Mouse (Mus musculus) kidney, embryonic 15.5 days (tissue): ENCODE data around the gene E2f1. TPM values are rescaled to one million over a fixed set of nuclear protein-coding genes. Genes with fewer than 3 reads are reported as not detected.

Experiments
- ATAC-seq: fragments of 200-750 bp; cut with Nextera tagmentation; replicated peaks from 2 replicates; pipeline ENCODE4 v1.8.0; 2017; ENCODE audit warnings: moderate TSS enrichment; ENCODE audit not compliant: low FRiP score
- H3K27ac ChIP-seq: fragments of 300-500 bp; sonication (generic); 2 replicates; pipeline ENCODE4 v1.5.1; 2015; ENCODE audit warnings: mild to moderate bottlenecking, inconsistent platforms
- H3K27me3 ChIP-seq: fragments of 300-500 bp; sonication (generic); 2 replicates; pipeline ENCODE4 v1.6.1; 2015; ENCODE audit warnings: inconsistent platforms
- H3K36me3 ChIP-seq: fragments of 300-500 bp; sonication (generic); 2 replicates; pipeline ENCODE4 v1.6.1; 2015; ENCODE audit warnings: inconsistent platforms
- H3K4me1 ChIP-seq: fragments of 300-500 bp; sonication (generic); 2 replicates; pipeline ENCODE4 v1.6.1; 2015; ENCODE audit warnings: inconsistent platforms
- H3K4me2 ChIP-seq: fragments of 300-500 bp; sonication (generic); 2 replicates; pipeline ENCODE4 v1.6.1; 2015; ENCODE audit warnings: moderate library complexity, mild to moderate bottlenecking, inconsistent platforms
- H3K4me3 ChIP-seq: fragments of 300-500 bp; sonication (generic); replicated peaks from 2 replicates; pipeline ENCODE4 v1.5.1; 2015; ENCODE audit warnings: mild to moderate bottlenecking, inconsistent platforms
- H3K9ac ChIP-seq: fragments of 300-500 bp; sonication (generic); 2 replicates; pipeline ENCODE4 v1.6.1; 2015; ENCODE audit warnings: mild to moderate bottlenecking, inconsistent platforms
- H3K9me3 ChIP-seq: fragments of 300-500 bp; sonication (generic); replicated peaks from 2 replicates; pipeline ENCODE4 v1.6.1; 2016; ENCODE audit warnings: inconsistent platforms
- WGBS: fragments of 180-500 bp; shearing (Covaris S2); methylation state at CpG from one replicate; pipeline ENCODE4 v1.1.7; 2015; ENCODE audit warnings: mixed read lengths; 5-methylcytosine and 5-hydroxymethylcytosine counted together
- polyA plus RNA-seq: library from polyadenylated mRNA; unstranded; fragments of >200 nt; fragmentation: Nextera tagmentation; extraction: Ambion mirVana; gene quantifications from 2 replicates; pipeline ENCODE4 v1.2.1, GENCODE M21; 2015

E2f1 gene
- 20.7 and 21.0 TPM in 2 replicates for polyA plus RNA-seq

- 1% methylated on average over 43 of the region's 44 CpGs for WGBS
- no peaks in the 10 kb centered on the region for H3K36me3 ChIP-seq
- H3K4me2 ChIP-seq: peak within 1 kb of the TSS; percentile 82
Measured at GRCm38 (mm10) chr2:154569836-154570286, at the start of gene E2f1. Gene E2f1, minus strand, starts transcription at chr2:154569892.

DNA sequence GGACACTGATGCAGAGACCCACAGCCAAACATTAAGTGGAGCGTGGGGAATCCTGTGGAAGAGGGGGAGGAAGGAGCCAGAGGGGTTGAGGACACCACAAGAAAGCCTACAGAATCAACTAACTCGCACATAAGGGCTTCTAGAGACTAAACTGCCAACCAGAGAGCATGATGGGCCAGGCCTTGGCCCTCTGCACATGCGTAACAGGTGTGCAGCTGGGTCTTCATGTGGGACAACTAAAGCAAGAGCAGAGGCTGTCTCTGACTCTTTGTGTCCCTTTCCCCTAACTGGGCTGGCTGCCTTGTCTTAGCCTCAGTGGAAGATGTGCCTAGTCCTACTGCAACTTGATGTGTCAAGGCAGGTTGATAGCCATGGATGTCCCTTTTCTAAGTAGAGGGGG, 47.4 kb upstream of the E2f1 start:
- no peak overlapping the region for H3K9ac ChIP-seq
- peaks cover 26% of the 10 kb centered on the region for H3K4me1 ChIP-seq
- no peaks in the 10 kb centered on the region for H3K27me3 ChIP-seq
- H3K36me3 ChIP-seq: no peaks in the 10 kb centered on the region
- H3K9me3 ChIP-seq: no peaks in the 10 kb centered on the region
- H3K4me3 ChIP-seq: no peak overlapping the region
- 92% methylated on average over 3 of the region's 3 CpGs for WGBS
- ATAC-seq: no peak
- no peak overlapping the region for H3K27ac ChIP-seq
- no peak overlapping the region for H3K4me2 ChIP-seq

More at GRCm38 (mm10) chr2:154569836-154570286, at the start of gene E2f1:
- peaks cover 48% of the 10 kb centered on the region for H3K4me1 ChIP-seq
- H3K4me3 ChIP-seq: peak within 1 kb of the TSS; percentile 92
- H3K9me3 ChIP-seq: no peaks in the 10 kb centered on the region
- peak within 1 kb of the TSS; percentile 87 for H3K9ac ChIP-seq
- ATAC-seq: peak; percentile 97
- H3K27me3 ChIP-seq: no peaks in the 10 kb centered on the region
- H3K27ac ChIP-seq: peak within 1 kb of the TSS; percentile 88

DNA sequence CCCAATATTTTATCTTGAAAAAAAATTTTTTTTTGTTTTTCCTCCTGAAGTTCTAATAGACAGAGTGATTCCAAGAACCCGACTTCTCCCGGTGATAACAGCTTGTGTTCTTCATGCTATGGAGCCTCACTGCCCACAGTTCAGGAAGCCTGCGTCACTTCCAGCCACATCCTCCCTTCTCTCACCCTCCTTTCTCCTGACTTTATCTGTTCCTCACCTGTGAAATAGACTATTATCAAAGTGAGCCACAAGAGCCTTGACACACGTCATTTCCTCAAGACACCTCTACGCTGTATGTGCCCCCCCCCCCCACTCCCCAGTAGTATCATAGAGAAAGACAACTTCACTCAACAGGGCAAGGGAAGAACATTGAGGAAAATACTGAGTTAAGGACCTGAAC, 46.0 kb upstream of the E2f1 start:
- no peak overlapping the region for H3K4me3 ChIP-seq
- no peaks in the 10 kb centered on the region for H3K36me3 ChIP-seq
- no peaks in the 10 kb centered on the region for H3K27me3 ChIP-seq
- H3K4me2 ChIP-seq: peak overlapping the region; percentile 81; the same call in 1 of the 2 replicates
- 89% methylated on average over 5 of the region's 5 CpGs for WGBS
- peak overlapping the region; percentile 99; the same call in 1 of the 2 replicates for H3K27ac ChIP-seq
- no peak for ATAC-seq
- H3K9me3 ChIP-seq: no peaks in the 10 kb centered on the region
- H3K9ac ChIP-seq: no peak overlapping the region
- peaks cover 26% of the 10 kb centered on the region for H3K4me1 ChIP-seq

DNA sequence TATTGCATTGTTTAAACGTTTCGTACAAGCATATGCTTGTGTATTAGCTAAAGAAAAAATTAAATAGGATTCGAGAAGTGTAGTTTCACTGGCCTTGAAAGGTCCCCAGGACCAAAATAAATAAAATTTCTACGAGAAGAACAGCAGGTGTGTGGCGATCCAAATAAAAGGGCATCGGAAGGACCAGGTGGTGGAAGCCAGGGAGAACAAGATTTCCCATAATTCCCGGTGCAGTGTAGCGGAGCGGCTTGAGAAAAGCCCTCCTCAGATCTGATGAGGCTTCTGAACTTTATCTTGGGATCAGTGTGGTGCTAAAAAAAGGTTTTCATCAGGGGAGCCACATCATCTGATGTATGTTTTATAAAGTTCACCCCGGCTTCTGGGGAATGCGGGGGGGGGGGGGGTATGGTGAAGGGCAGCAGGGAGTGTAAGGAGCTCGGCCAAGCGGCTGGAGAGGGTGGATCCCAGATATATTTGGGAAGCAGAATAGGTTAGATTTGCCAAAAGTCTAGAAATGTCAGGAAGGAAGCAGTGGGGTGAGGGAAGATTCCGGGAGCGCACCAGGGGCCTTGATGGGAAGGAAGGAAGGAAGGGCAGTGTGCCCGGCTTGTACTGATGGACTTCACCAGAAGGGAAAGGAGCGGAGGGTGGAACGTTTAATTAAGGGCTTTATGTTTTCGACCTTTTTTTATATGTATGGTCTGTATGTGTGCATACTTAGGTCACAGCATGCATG, 45.3 kb upstream of the E2f1 start:
- Histone ChIP-seq H3K9me3 (no peaks in the 10 kb centered on the region), H3K4me1 (peaks cover 26% of the 10 kb centered on the region), H3K27ac (peak overlapping the region; percentile 99), H3K4me2 (peak overlapping the region; percentile 81), H3K4me3 (0 out of 2 replicates have a peak overlapping the region, but pooled peaks have one; percentile 8), H3K27me3 (no peaks in the 10 kb centered on the region), H3K36me3 (no peaks in the 10 kb centered on the region), H3K9ac (no peak overlapping the region)
- ATAC-seq: no peak
- WGBS: 61% methylated on average over 19 of the region's 19 CpGs

DNA sequence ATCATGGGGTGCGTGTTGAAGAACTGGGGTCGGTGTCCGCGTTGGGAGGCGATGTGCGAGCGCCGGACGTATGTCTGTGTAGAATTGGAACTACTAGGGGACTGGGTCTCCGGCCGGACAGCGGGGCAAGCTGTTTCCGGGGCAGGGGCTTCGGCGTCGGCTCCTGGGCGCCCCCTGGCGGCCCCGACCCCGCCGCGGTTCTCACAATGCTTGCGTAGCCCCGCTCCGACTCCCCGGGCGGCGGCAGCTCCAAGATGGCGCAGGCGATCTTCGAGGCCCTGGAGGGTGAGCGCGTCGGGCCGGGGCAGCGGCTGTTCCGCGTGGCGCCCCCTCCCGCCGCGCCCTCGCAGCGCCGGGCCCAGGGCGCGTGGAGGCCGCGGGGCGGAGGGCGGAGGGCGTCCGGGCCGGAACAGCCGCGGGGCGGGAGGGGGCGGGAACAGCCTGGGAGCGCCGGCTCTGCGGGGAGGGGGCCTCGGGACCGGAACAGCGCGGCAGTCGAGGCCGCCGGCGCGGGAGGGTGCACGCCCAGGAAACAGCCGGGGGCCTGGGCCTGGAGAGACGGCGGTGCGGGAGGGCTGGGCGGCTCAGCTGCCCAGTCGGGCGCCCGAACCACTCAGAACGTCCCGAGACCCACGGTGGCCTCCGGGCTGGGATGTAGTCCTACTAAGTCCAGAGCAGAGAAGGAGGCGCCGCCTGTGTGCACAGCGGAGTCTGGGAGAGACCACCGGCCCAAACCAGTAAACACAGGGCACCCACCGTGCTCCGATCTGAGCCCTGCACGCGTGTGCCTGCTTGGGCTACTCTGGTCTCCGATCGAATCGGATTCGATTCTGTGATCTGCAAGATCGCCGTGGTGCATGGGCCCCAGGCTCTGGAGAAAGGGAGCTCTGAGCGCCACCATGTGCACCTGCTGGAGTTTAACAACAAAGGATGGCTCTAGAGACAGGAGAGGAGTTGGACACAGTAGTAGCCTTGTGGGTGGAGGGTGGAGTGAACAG, 43.7 kb upstream of the E2f1 start, which contains the start of the genes Zfp341 and 4930519P11Rik:
Gene Zfp341, plus strand, starts transcription at position 180 of the 998 bp plus-strand sequence.
Gene 4930519P11Rik, minus strand, starts transcription at position 320 of the 998 bp plus-strand sequence.
- peaks cover 26% of the 10 kb centered on the region for H3K4me1 ChIP-seq
- H3K4me2 ChIP-seq: peak within 1 kb of the TSS; percentile 81
- H3K27me3 ChIP-seq: peaks cover 2% of the 10 kb centered on the region; the same call in 1 of the 2 replicates
- peak within 1 kb of the TSS; percentile 60 for H3K4me3 ChIP-seq
- no peaks in the 10 kb centered on the region for H3K36me3 ChIP-seq
- WGBS: under 1% methylated on average over 88 of the region's 98 CpGs
- H3K9me3 ChIP-seq: no peaks in the 10 kb centered on the region
- H3K27ac ChIP-seq: peak within 1 kb of the TSS; percentile 99
- ATAC-seq: peak; percentile 95
- peak within 1 kb of the TSS; percentile 75 for H3K9ac ChIP-seq

DNA sequence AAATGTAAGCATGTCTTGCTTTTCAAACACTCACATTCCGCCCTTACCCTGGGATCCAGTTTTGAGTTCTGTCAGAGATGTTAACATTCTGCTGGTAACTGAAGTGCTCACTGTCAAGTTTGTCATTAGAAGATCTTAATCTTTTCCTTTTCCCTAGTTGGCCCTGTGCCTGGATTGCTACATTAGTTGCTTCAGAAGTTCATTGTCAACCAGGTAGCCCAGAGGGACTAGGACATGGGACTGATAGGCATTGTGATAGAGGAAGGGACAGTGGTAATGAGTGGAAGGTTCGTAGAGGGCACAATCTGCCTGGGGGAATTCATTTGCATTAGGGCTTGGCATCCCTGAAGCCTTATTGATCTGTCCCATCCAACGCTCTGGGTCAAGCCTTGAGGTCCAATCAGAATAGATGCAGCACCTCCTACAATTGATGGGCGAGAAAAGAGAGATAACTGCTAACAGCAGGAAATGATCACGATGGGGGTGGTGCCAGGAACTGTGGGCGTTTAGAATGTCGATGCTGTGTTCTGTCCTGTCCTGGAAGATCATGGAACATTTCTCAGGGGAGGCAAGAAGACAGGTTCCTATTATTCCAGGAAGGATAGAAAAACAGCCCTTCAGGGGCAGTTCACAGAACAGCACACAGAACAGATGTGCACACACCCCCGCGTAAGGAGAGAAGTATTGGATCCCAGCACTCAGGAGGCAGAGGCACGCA, 39.5 kb upstream of the E2f1 start:
- Histone ChIP-seq H3K9ac (no peak overlapping the region), H3K27me3 (peaks cover 2% of the 10 kb centered on the region; the same call in 1 of the 2 replicates), H3K27ac (no peak overlapping the region), H3K4me2 (no peak overlapping the region), H3K36me3 (no peaks in the 10 kb centered on the region), H3K9me3 (no peaks in the 10 kb centered on the region), H3K4me1 (peaks cover 16% of the 10 kb centered on the region), H3K4me3 (no peak overlapping the region)
- 58% methylated on average over 10 of the region's 10 CpGs for WGBS
- ATAC-seq: no peak

DNA sequence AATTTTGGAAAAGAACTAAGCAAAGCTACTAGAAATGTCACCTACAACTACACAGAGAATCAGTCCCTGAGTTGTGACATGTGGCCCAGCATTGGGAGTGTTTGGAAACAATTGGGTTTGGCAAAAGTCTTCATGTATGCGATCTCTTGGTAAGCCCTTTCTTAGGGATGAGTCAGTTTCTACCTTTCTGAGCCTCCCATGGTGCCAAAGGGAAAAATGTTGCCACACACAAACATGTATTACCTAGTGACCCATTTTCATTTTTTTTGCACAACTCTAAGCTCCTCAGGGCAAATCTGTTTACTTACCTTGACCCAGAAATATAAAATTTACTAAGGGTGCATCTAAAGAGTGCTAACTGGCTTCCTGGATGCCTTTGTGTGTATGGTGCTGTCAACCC, 37.3 kb upstream of the E2f1 start:
- Histone ChIP-seq H3K9ac (no peak overlapping the region), H3K4me2 (no peak overlapping the region), H3K9me3 (no peaks in the 10 kb centered on the region), H3K36me3 (no peaks in the 10 kb centered on the region), H3K4me1 (peaks cover 17% of the 10 kb centered on the region), H3K27ac (no peak overlapping the region), H3K4me3 (no peak overlapping the region), H3K27me3 (peaks cover 2% of the 10 kb centered on the region; the same call in 1 of the 2 replicates)
- ATAC-seq: no peak
- WGBS: 91% methylated on average over 1 of the region's 1 CpGs

DNA sequence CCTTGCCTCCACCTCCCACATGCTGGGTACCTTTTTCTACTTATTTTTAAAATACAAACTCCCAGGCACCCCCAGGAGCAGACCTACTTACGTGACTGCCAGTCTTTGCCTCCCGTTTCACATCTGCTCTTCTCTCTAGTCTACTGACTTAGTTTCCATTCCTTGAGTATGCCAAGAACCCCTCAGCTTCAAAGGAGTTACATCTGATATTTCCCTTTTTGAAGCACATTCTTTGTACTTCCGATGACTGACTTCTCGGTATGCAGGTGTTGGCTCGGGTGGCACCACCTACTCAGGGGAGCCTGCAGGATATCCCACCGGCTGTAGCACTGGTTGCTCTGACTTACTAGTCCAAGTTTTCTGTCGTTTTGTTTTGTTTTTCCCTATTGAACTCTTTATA, 34.5 kb upstream of the E2f1 start:
- H3K4me3 ChIP-seq: peak overlapping the region; percentile 87
- H3K4me1 ChIP-seq: peaks cover 17% of the 10 kb centered on the region
- H3K27me3 ChIP-seq: peaks cover 2% of the 10 kb centered on the region; the same call in 1 of the 2 replicates
- H3K9me3 ChIP-seq: no peaks in the 10 kb centered on the region
- H3K4me2 ChIP-seq: peak overlapping the region; percentile 77
- H3K27ac ChIP-seq: no peak overlapping the region
- H3K36me3 ChIP-seq: no peaks in the 10 kb centered on the region
- ATAC-seq: no peak; the same call in 1 of the 2 replicates
- peak overlapping the region; percentile 18; the same call in 1 of the 2 replicates for H3K9ac ChIP-seq
- WGBS: 37% methylated on average over 7 of the region's 7 CpGs

DNA sequence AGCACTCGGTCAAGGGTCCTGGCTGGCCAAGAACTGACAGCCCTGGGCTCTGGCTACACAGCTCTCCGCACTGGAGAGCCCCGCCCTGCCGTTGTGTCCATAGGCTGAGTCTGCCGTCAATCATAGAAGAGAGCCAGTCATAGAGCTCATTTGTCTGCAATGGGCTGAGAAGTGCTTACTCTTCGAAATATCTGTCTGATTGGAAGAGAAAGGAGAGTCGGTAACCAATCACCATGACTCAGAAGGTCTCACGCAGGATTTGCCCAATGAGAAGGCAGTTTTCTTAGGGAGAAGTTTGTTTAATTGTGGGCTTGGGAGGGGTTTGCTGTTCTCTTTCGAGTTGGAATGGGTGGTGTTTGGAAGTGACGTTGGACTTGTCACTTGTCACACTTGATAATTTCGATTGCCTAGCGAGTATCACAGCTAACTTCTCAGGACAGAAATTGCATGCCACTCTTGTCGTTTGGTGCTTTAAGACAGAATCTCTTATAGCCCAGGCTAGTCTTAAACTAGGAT, 34.0 kb upstream of the E2f1 start, which contains the start of gene Pxmp4:
Gene Pxmp4, minus strand, starts transcription at position 71 of the 516 bp plus-strand sequence.
- peak; percentile 100 for ATAC-seq
- Histone ChIP-seq H3K9ac (peak within 1 kb of the TSS; percentile 83), H3K27ac (peak within 1 kb of the TSS; percentile 75), H3K36me3 (no peaks in the 10 kb centered on the region), H3K27me3 (peaks cover 1% of the 10 kb centered on the region; the same call in 1 of the 2 replicates), H3K4me2 (peak within 1 kb of the TSS; percentile 77), H3K4me1 (peaks cover 17% of the 10 kb centered on the region), H3K9me3 (no peaks in the 10 kb centered on the region), H3K4me3 (peak within 1 kb of the TSS; percentile 87)
- WGBS: under 1% methylated on average over 13 of the region's 13 CpGs

DNA sequence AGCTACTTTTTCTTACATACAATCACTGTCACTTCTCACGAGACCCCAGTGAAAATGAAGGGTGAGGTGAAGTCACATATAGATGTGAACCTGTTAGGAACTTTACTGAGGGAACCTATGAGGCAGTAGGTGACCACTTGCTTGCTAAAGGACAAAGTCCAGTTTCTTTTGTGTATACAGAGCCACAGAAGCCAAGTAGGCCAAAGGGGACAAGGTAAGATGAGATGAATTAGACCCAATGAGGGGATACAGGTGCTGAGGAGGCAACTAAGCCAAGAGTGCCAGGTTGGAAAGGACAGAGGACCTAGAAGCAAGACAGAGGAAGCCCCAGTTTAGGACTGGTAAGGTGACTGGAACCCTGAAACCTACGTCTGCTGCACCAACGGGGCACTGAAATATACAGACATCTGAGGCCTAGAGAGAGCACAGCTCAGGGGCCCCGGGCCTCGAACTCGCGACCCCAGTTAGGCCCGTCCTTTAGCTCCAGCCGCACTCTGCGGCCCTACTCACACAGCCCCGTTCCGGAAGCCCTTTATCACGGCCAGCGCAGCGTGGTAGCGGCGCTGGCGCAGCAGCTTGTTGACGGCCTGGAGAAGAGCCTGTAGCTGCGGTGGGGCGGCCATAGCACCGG, 33.4 kb upstream of the E2f1 start:
- Histone ChIP-seq H3K4me1 (peaks cover 17% of the 10 kb centered on the region), H3K4me3 (peak overlapping the region; percentile 87), H3K27me3 (no peaks in the 10 kb centered on the region), H3K27ac (peak overlapping the region; percentile 75), H3K9ac (peak overlapping the region; percentile 83), H3K36me3 (no peaks in the 10 kb centered on the region), H3K9me3 (no peaks in the 10 kb centered on the region), H3K4me2 (peak overlapping the region; percentile 77)
- 22% methylated on average over 22 of the region's 22 CpGs for WGBS
- ATAC-seq: peak; percentile 1; the same call in 1 of the 2 replicates
